Mouse (Mus musculus) cortical plate, adult 2 months (tissue): ENCODE measurements around the gene Olfr1101.

Experiments used
- CTCF ChIP-seq: fragments of 200-500 bp; IDR thresholded peaks from 2 replicates; pipeline ENCODE4 v1.5.1; 2011; ENCODE audit warnings: mild to moderate bottlenecking, control low read depth, low read length; ENCODE audit not compliant: insufficient read depth; ENCODE audit errors: extremely low read depth
- POLR2A ChIP-seq: fragments of 200-500 bp; IDR thresholded peaks from 2 replicates; pipeline ENCODE4 v1.6.1; 2011; ENCODE audit warnings: mild to moderate bottlenecking, low read length, control low read depth; ENCODE audit not compliant: insufficient read depth; ENCODE audit errors: extremely low read depth

DNA sequence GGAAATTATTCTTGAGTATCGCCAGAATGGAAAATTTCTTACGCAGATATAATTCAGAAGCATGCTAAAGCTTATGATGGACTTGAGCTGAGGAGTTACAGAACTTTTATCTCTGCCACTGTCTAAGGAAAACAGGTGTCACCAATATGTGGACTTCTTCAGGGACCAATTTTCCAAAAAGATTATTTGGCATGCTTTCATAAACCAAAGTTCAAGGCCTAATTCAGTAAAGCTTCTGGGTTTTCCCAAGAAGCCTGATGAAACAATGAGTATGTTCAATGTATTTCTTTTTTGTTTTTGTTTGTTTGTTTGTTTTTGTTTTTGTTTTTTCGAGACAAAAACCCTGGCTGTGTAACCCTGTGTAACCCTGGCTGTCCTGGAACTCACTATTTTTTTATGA lies 11.2 kb downstream of the Olfr1101 start, which contains the start of gene Olfr1100:
- TF ChIP-seq CTCF (no peak), POLR2A (no peak)
